Mouse (Mus musculus): ENCODE data around the gene Mettl22. TPM values are rescaled to one million over a fixed set of nuclear protein-coding genes. Genes with fewer than 3 reads are reported as not detected.

The Mettl22 gene
- 5.6 and 10.3 TPM in 2 replicates for polyA plus RNA-seq (2012; rRNA removed)

- no peaks in the 10 kb centered on the region; the same call in 1 of the 2 replicates for H3K4me1 ChIP-seq (ENCODE audit: control insufficient read depth, insufficient read depth, insufficient read length, low read length)
- H3K4me3 ChIP-seq (ENCODE audit: low read depth, low read length) = peak within 1 kb of the TSS; percentile 98
- WGBS = 1% methylated on average over 48 of the region's 48 CpGs
- peak; percentile 66 for TF ChIP-seq POLR2A (IDR thresholded peaks at IDR 0.05; ENCODE audit: low read depth, low read length)
- TF ChIP-seq CTCF (IDR thresholded peaks at IDR 0.05; ENCODE audit: extremely low read depth, insufficient read length, insufficient replicate concordance, low read depth, low read length) = no peak; the same call in 1 of the 2 replicates
- peak within 1 kb of the TSS; percentile 64 for H3K27ac ChIP-seq (ENCODE audit: insufficient read depth, low read depth, low read length)
- H3K27me3 ChIP-seq (ENCODE audit: control insufficient read depth, insufficient read depth, low read length) = no peaks in the 10 kb centered on the region
- H3K36me3 ChIP-seq (ENCODE audit: control insufficient read depth, insufficient read depth, low read length) = no peaks in the 10 kb centered on the region; the same call in 1 of the 2 replicates
Observed at GRCm38 (mm10) chr16:8470603-8471481, at the start of gene Mettl22. Gene Mettl22 (plus strand): TSS chr16:8470788.

GRCm38 (mm10) chr16:8420842-8421241, 49.7 kb upstream of the Mettl22 start:
- H3K36me3 ChIP-seq (ENCODE audit: control insufficient read depth, insufficient read depth, low read length) = no peaks in the 10 kb centered on the region
- no peaks in the 10 kb centered on the region for H3K4me1 ChIP-seq (ENCODE audit: control insufficient read depth, insufficient read depth, insufficient read length, low read length)
- TF ChIP-seq CTCF (IDR thresholded peaks at IDR 0.05; ENCODE audit: extremely low read depth, insufficient read length, insufficient replicate concordance, low read depth, low read length) (no peak), POLR2A (IDR thresholded peaks at IDR 0.05; ENCODE audit: low read depth, low read length) (no peak)
- peaks cover 11% of the 10 kb centered on the region; the same call in 1 of the 2 replicates for H3K27me3 ChIP-seq (ENCODE audit: control insufficient read depth, insufficient read depth, low read length)
- no peak overlapping the region for H3K27ac ChIP-seq (ENCODE audit: insufficient read depth, low read depth, low read length)
- WGBS = 88% methylated on average over 4 of the region's 4 CpGs
- H3K4me3 ChIP-seq (ENCODE audit: low read depth, low read length) = no peak overlapping the region

- TF ChIP-seq POLR2A (IDR thresholded peaks at IDR 0.05; ENCODE audit: low read depth, low read length) (no peak), CTCF (IDR thresholded peaks at IDR 0.05; ENCODE audit: extremely low read depth, insufficient read length, insufficient replicate concordance, low read depth, low read length) (no peak)
- 57% methylated on average over 7 of the region's 7 CpGs for WGBS
- no peak overlapping the region for H3K4me3 ChIP-seq (ENCODE audit: low read depth, low read length)
- no peak overlapping the region for H3K27ac ChIP-seq (ENCODE audit: insufficient read depth, low read depth, low read length)
- H3K27me3 ChIP-seq (ENCODE audit: control insufficient read depth, insufficient read depth, low read length) = peaks cover 11% of the 10 kb centered on the region; the same call in 1 of the 2 replicates
- no peaks in the 10 kb centered on the region for H3K4me1 ChIP-seq (ENCODE audit: control insufficient read depth, insufficient read depth, insufficient read length, low read length)
- H3K36me3 ChIP-seq (ENCODE audit: control insufficient read depth, insufficient read depth, low read length) = no peaks in the 10 kb centered on the region
Observed at GRCm38 (mm10) chr16:8423626-8424114, 46.9 kb upstream of the Mettl22 start.

GRCm38 (mm10) chr16:8424161-8424970, 46.2 kb upstream of the Mettl22 start:
- peak overlapping the region; percentile 11; the same call in 1 of the 2 replicates for H3K4me3 ChIP-seq (ENCODE audit: low read depth, low read length)
- H3K27me3 ChIP-seq (ENCODE audit: control insufficient read depth, insufficient read depth, low read length) = peaks cover 11% of the 10 kb centered on the region; the same call in 1 of the 2 replicates
- H3K27ac ChIP-seq (ENCODE audit: insufficient read depth, low read depth, low read length) = no peak overlapping the region
- 6% methylated on average over 43 of the region's 43 CpGs for WGBS
- H3K36me3 ChIP-seq (ENCODE audit: control insufficient read depth, insufficient read depth, low read length) = no peaks in the 10 kb centered on the region
- no peaks in the 10 kb centered on the region for H3K4me1 ChIP-seq (ENCODE audit: control insufficient read depth, insufficient read depth, insufficient read length, low read length)
- TF ChIP-seq CTCF (IDR thresholded peaks at IDR 0.05; ENCODE audit: extremely low read depth, insufficient read length, insufficient replicate concordance, low read depth, low read length) (no peak), POLR2A (IDR thresholded peaks at IDR 0.05; ENCODE audit: low read depth, low read length) (no peak)

GRCm38 (mm10) chr16:8424971-8425330, 45.6 kb upstream of the Mettl22 start, which contains the start of gene Tmem114:
Gene Tmem114 (minus strand): TSS chr16:8425136.
- Histone ChIP-seq H3K27me3 (ENCODE audit: control insufficient read depth, insufficient read depth, low read length) (peaks cover 11% of the 10 kb centered on the region; the same call in 1 of the 2 replicates), H3K4me3 (ENCODE audit: low read depth, low read length) (peak within 1 kb of the TSS; percentile 11; the same call in 1 of the 2 replicates), H3K27ac (ENCODE audit: insufficient read depth, low read depth, low read length) (no peak within 1 kb of the TSS), H3K4me1 (ENCODE audit: control insufficient read depth, insufficient read depth, insufficient read length, low read length) (no peaks in the 10 kb centered on the region), H3K36me3 (ENCODE audit: control insufficient read depth, insufficient read depth, low read length) (no peaks in the 10 kb centered on the region)
- 3% methylated on average over 16 of the region's 16 CpGs for WGBS
- TF ChIP-seq POLR2A (IDR thresholded peaks at IDR 0.05; ENCODE audit: low read depth, low read length) (no peak), CTCF (IDR thresholded peaks at IDR 0.05; ENCODE audit: extremely low read depth, insufficient read length, insufficient replicate concordance, low read depth, low read length) (no peak)

- no peaks in the 10 kb centered on the region for H3K4me1 ChIP-seq (ENCODE audit: control insufficient read depth, insufficient read depth, insufficient read length, low read length)
- 74% methylated on average over 5 of the region's 5 CpGs for WGBS
- H3K27ac ChIP-seq (ENCODE audit: insufficient read depth, low read depth, low read length) = no peak overlapping the region
- no peak overlapping the region for H3K4me3 ChIP-seq (ENCODE audit: low read depth, low read length)
- TF ChIP-seq CTCF (IDR thresholded peaks at IDR 0.05; ENCODE audit: extremely low read depth, insufficient read length, insufficient replicate concordance, low read depth, low read length) (no peak), POLR2A (IDR thresholded peaks at IDR 0.05; ENCODE audit: low read depth, low read length) (no peak)
- H3K27me3 ChIP-seq (ENCODE audit: control insufficient read depth, insufficient read depth, low read length) = peaks cover 11% of the 10 kb centered on the region; the same call in 1 of the 2 replicates
- H3K36me3 ChIP-seq (ENCODE audit: control insufficient read depth, insufficient read depth, low read length) = no peaks in the 10 kb centered on the region
Observed at GRCm38 (mm10) chr16:8425736-8426135, 44.9 kb upstream of the Mettl22 start.
